Mouse (Mus musculus) lung, postnatal 0 days (tissue): ENCODE measurements around the gene Zyx.

Experiments
- CTCF ChIP-seq: IDR thresholded peaks from 2 replicates; pipeline ENCODE4 v1.5.1; 2016; ENCODE audit warnings: antibody characterized with exemption, mild to moderate bottlenecking
- EP300 ChIP-seq: IDR thresholded peaks from 2 replicates; pipeline ENCODE4 v1.6.1; 2016; ENCODE audit warnings: antibody characterized with exemption, mild to moderate bottlenecking, control low read depth

- TF ChIP-seq CTCF (no peak), EP300 (no peak)
Observed at GRCm38 (mm10) chr6:42360231-42360840, 10.9 kb downstream of the Zyx start.
